Comparison of ENCODE assay signal across 24 mouse cellular contexts in the genomic region with DNA sequence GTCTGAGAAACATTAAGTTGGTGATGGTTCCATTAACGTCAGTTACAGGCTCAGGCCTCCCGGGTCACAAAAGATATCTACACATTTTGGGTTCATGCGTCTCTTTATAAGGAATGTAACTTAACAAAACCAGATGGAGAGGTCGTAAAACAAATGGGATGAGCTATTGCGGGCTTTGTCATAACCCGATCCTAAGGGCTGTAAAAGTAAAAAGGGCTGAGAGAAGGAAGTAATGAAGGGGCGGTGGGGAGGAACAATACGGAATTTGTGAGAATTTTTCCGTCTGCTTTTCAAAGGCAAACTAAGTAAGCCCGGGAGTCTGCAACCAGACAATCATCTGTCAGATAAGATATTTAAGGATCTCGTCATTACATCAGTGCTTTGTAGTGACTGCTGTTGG.
A peak's percentile ranks its signal among the peaks of the same experiment; 100 is the strongest.
DNase-seq lines count a peak whose midpoint lies in the region; ATAC-seq and TF ChIP-seq lines count a peak whose summit lies in the region.
"Had no signal": no experiment of that assay in that cellular context is flagged by ENCODE, and none has a peak within 500 bp of the region (broad histone marks: within the 10 kb centered on the region; RNA-seq: fewer than 3 reads in every experiment).

No protein-coding gene starts in this region.

- H3K9ac ChIP-seq in midbrain, embryonic 11.5 days (ENCODE audit: low read length): no peak overlapping the region
- no peak overlapping the region for H3K9ac ChIP-seq in midbrain, embryonic 16.5 days (ENCODE audit: low read depth, low read length)
- no peak overlapping the region for H3K9ac ChIP-seq in limb, embryonic 15.5 days
- H3K9ac ChIP-seq in stomach, postnatal 0 days (ENCODE audit: low read length): peak overlapping the region; percentile 18; the same call in 1 of the 2 replicates
- H3K9ac ChIP-seq: embryonic facial prominence, embryonic 12.5 days; forebrain, embryonic 12.5 days had no signal

- no peak for TF ChIP-seq CTCF in stomach, postnatal 0 days (IDR thresholded peaks at IDR 0.05; ENCODE audit: low read depth)

- intact Hi-C loops in heart, postnatal 10 days (cut with DNase I): no loop called here

- no peaks in the 10 kb centered on the region for H3K36me3 ChIP-seq in midbrain, embryonic 11.5 days (ENCODE audit: control insufficient read depth, insufficient read depth, low read length)
- no peaks in the 10 kb centered on the region for H3K36me3 ChIP-seq in midbrain, embryonic 16.5 days (ENCODE audit: control insufficient read depth, insufficient read depth, low read length)
- no peaks in the 10 kb centered on the region for H3K36me3 ChIP-seq in limb, embryonic 15.5 days
- no peaks in the 10 kb centered on the region for H3K36me3 ChIP-seq in stomach, postnatal 0 days (ENCODE audit: control insufficient read depth, insufficient read depth, low read length)
- H3K36me3 ChIP-seq: embryonic facial prominence, embryonic 12.5 days; forebrain, embryonic 10.5 days; forebrain, embryonic 12.5 days had no signal

- H3K4me3 ChIP-seq in midbrain, embryonic 11.5 days (ENCODE audit: low read depth, low read length): no peak overlapping the region
- no peak overlapping the region for H3K4me3 ChIP-seq in midbrain, embryonic 16.5 days (ENCODE audit: low read depth, low read length)
- peak overlapping the region; percentile 7; the same call in 1 of the 2 replicates for H3K4me3 ChIP-seq in limb, embryonic 15.5 days
- H3K4me3 ChIP-seq in stomach, postnatal 0 days (ENCODE audit: low read depth, low read length): 0 out of 2 replicates have a peak overlapping the region, but pooled peaks have one; percentile 8
- H3K4me3 ChIP-seq: embryonic facial prominence, embryonic 12.5 days; erythroblast, embryonic 14.5 days; forebrain, embryonic 10.5 days; forebrain, embryonic 12.5 days had no signal

- TF ChIP-seq EP300 in stomach, postnatal 0 days (optimal IDR thresholded peaks at IDR 0.05): no peak

- no peaks in the 10 kb centered on the region for H3K9me3 ChIP-seq in midbrain, embryonic 11.5 days (ENCODE audit: control insufficient read depth, low read length)
- H3K9me3 ChIP-seq in midbrain, embryonic 16.5 days (replicated peaks; ENCODE audit: control insufficient read depth, low read length, poor library complexity, severe bottlenecking): no peaks in the 10 kb centered on the region
- H3K9me3 ChIP-seq in limb, embryonic 15.5 days: no peaks in the 10 kb centered on the region
- H3K9me3 ChIP-seq in stomach, postnatal 0 days (ENCODE audit: control insufficient read depth, low read length): no peaks in the 10 kb centered on the region
- H3K9me3 ChIP-seq: embryonic facial prominence, embryonic 12.5 days; forebrain, embryonic 12.5 days had no signal

- H3K4me2 ChIP-seq in midbrain, embryonic 11.5 days: no peak overlapping the region
- H3K4me2 ChIP-seq in midbrain, embryonic 16.5 days (ENCODE audit: low read length): no peak overlapping the region
- H3K4me2 ChIP-seq in limb, embryonic 15.5 days: 0 out of 2 replicates have a peak overlapping the region, but pooled peaks have one; percentile 17
- peak overlapping the region; percentile 25; the same call in 1 of the 2 replicates for H3K4me2 ChIP-seq in stomach, postnatal 0 days (replicated peaks; ENCODE audit: low read depth)
- H3K4me2 ChIP-seq: embryonic facial prominence, embryonic 12.5 days; forebrain, embryonic 12.5 days had no signal

- WGBS in midbrain, embryonic 11.5 days: 80% methylated on average over 11 of the region's 11 CpGs
- WGBS in midbrain, embryonic 16.5 days: 76% methylated on average over 11 of the region's 11 CpGs
- WGBS in limb, embryonic 15.5 days: 23% methylated on average over 11 of the region's 11 CpGs
- WGBS in stomach, postnatal 0 days: 58% methylated on average over 11 of the region's 11 CpGs

- no peak for ATAC-seq in midbrain, embryonic 11.5 days (ENCODE audit: low FRiP score)
- ATAC-seq in midbrain, embryonic 16.5 days: no peak
- no peak for ATAC-seq in limb, embryonic 15.5 days (ENCODE audit: insufficient number of reproducible peaks, low FRiP score, low TSS enrichment, low read depth)
- no peak for ATAC-seq in stomach, postnatal 0 days (ENCODE audit: low FRiP score, low TSS enrichment)
- ATAC-seq: forebrain, embryonic 14.5 days; forebrain, embryonic 16.5 days had no signal

- H3K4me1 ChIP-seq in midbrain, embryonic 11.5 days (ENCODE audit: control insufficient read depth, insufficient read depth, low read length): no peaks in the 10 kb centered on the region
- 0 out of 2 replicates have a peak, but pooled peaks cover 6% of the 10 kb centered on the region for H3K4me1 ChIP-seq in midbrain, embryonic 16.5 days (ENCODE audit: control insufficient read depth, insufficient read depth, low read length)
- peaks cover 32% of the 10 kb centered on the region for H3K4me1 ChIP-seq in limb, embryonic 15.5 days
- H3K4me1 ChIP-seq in stomach, postnatal 0 days (replicated peaks; ENCODE audit: control insufficient read depth, insufficient read depth): no peaks in the 10 kb centered on the region
- H3K4me1 ChIP-seq: embryonic facial prominence, embryonic 12.5 days; forebrain, embryonic 10.5 days; forebrain, embryonic 12.5 days had no signal

- peak; percentile 9 for DNase-seq in heart, adult 11 months
- DNase-seq in heart, postnatal 10 days: no peak
- peak; percentile 49 for DNase-seq in midbrain, embryonic 11.5 days (ENCODE audit: low spot score, missing footprints)
- no peak for DNase-seq in stomach, postnatal 0 days (ENCODE audit: low spot score)
- DNase-seq in kidney, postnatal 36 days: no peak
- DNase-seq in urinary bladder, adult 18-20 months (ENCODE audit: low spot score in 2 of 2): no peak
- DNase-seq: adrenal gland, adult 2 months; adrenal gland, postnatal 10 days; adrenal gland, postnatal 25 days; cerebellum, adult 11 months; cerebellum, adult 18-20 months; cerebellum, adult 8-10 months; cerebellum, adult 9-11 months; cerebellum, postnatal 14 days; cerebellum, postnatal 36 days; embryo, embryonic 11 days had no signal

- H3K27ac ChIP-seq in midbrain, embryonic 11.5 days (ENCODE audit: low read depth, low read length): no peak overlapping the region
- no peak overlapping the region for H3K27ac ChIP-seq in midbrain, embryonic 16.5 days (ENCODE audit: low read length)
- H3K27ac ChIP-seq in limb, embryonic 15.5 days: peak overlapping the region; percentile 68
- H3K27ac ChIP-seq in stomach, postnatal 0 days (replicated peaks): peak overlapping the region; percentile 70
- H3K27ac ChIP-seq: embryonic facial prominence, embryonic 12.5 days; forebrain, embryonic 10.5 days; forebrain, embryonic 12.5 days had no signal

- no peaks in the 10 kb centered on the region for H3K27me3 ChIP-seq in midbrain, embryonic 11.5 days (ENCODE audit: control insufficient read depth, insufficient read depth, low read length)
- H3K27me3 ChIP-seq in midbrain, embryonic 16.5 days (ENCODE audit: control insufficient read depth, insufficient read depth, low read depth, low read length): no peaks in the 10 kb centered on the region
- H3K27me3 ChIP-seq in limb, embryonic 15.5 days: no peaks in the 10 kb centered on the region
- H3K27me3 ChIP-seq in stomach, postnatal 0 days (ENCODE audit: control insufficient read depth, insufficient read depth, low read length): no peaks in the 10 kb centered on the region
- H3K27me3 ChIP-seq: embryonic facial prominence, embryonic 12.5 days; forebrain, embryonic 12.5 days had no signal

Comparison
In these comparisons a context has a peak if more than half of its experiments do, and no peak if none do; other contexts are left out.
1. DNase-seq: peak in heart, adult 11 months (single experiment) and midbrain, embryonic 11.5 days (single experiment); none in heart, postnatal 10 days (0 of 2), stomach, postnatal 0 days (single experiment), kidney, postnatal 36 days (0 of 2) and urinary bladder, adult 18-20 months (0 of 2).
2. H3K27ac ChIP-seq: peak in limb, embryonic 15.5 days (single experiment) and stomach, postnatal 0 days (single experiment); none in midbrain, embryonic 11.5 days (single experiment) and midbrain, embryonic 16.5 days (single experiment).
3. H3K4me2 ChIP-seq: peak in limb, embryonic 15.5 days (single experiment) and stomach, postnatal 0 days (single experiment); none in midbrain, embryonic 11.5 days (single experiment) and midbrain, embryonic 16.5 days (single experiment).
4. H3K4me3 ChIP-seq: peak in limb, embryonic 15.5 days (single experiment) and stomach, postnatal 0 days (single experiment); none in midbrain, embryonic 11.5 days (single experiment) and midbrain, embryonic 16.5 days (single experiment).